Mouse (Mus musculus): ENCODE measurements around the gene Olfr463. TPM values are rescaled to one million over a fixed set of nuclear protein-coding genes. Genes with fewer than 3 reads are reported as not detected.
"Not testable (repeated sequence)": the region's sequence is repeated elsewhere in the genome, so short reads cannot be mapped to it uniquely, and the experiment has no call there.

Olfr463 gene
- polyA plus RNA-seq, 1 experiment from 2014 or later = not detected

DNA sequence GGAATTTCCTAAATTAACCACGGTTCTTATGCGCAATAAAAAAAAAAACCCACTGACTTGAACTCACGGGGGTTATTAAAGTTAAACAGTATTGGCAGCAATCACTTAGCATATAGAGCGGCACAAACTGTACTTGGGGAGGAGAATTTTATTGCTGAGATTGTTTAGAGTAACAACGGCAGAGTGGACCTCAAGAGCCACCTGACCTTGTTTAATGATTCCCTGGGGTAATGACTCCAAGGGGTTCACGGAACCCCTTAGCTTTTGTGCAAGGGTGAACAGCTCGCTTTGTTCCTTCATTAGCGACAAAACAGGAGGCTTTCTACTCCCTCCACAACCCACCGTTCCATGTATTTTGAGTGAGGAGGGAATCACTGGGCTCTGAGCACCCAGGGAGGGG is 17.4 kb downstream of the Olfr463 start:
- no peak overlapping the region for H3K9ac ChIP-seq
- H3K4me2 ChIP-seq = no peak overlapping the region
- no peaks in the 10 kb centered on the region for H3K9me3 ChIP-seq
- H3K4me3 ChIP-seq = no peak overlapping the region
- WGBS = 78% methylated on average over 9 of the region's 9 CpGs
- no peaks in the 10 kb centered on the region for H3K36me3 ChIP-seq
- no peak overlapping the region for H3K27ac ChIP-seq (replicated peaks)
- ATAC-seq (ENCODE audit: extremely low read depth, insufficient number of reproducible peaks, low FRiP score, low TSS enrichment) = no peak
- peaks cover 31% of the 10 kb centered on the region for H3K27me3 ChIP-seq (replicated peaks)
- H3K4me1 ChIP-seq = no peaks in the 10 kb centered on the region

DNA sequence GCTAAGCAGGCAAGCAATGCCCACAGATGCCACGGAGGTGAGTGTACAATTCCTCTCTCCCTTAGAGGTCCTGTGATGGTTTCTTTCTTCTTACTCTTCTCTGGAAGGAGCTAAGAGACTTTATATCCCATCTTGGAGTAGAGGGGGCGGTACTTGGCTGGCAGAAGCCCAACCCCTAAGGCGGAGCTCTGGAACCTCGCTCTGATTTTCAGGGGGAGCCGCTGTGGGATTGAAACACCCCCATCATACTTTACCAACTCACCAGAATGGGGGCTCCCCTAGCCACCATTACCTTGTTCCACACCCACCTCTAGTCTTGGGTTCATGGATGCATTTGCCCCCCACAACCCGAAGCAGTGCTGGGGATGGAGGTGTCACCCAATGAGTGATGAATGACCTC is 21.8 kb downstream of the Olfr463 start, which contains the start of gene Epx:
TSS of gene Epx (minus strand) at position 101 of the 400 bp plus-strand sequence.
- Histone ChIP-seq H3K4me1 (0 out of 2 replicates have a peak, but pooled peaks cover 6% of the 10 kb centered on the region), H3K27ac (replicated peaks) (no peak within 1 kb of the TSS), H3K27me3 (replicated peaks) (peaks cover 43% of the 10 kb centered on the region), H3K9ac (no peak within 1 kb of the TSS), H3K4me3 (no peak within 1 kb of the TSS), H3K36me3 (no peaks in the 10 kb centered on the region), H3K9me3 (no peaks in the 10 kb centered on the region), H3K4me2 (no peak within 1 kb of the TSS)
- WGBS = 77% methylated on average over 6 of the region's 6 CpGs
- ATAC-seq (ENCODE audit: extremely low read depth, insufficient number of reproducible peaks, low FRiP score, low TSS enrichment) = no peak

GRCm38 (mm10) chr11:87871766-87872165 is 25.4 kb downstream of the Olfr463 start:
- WGBS = 32% methylated on average over 8 of the region's 8 CpGs
- H3K36me3 ChIP-seq = no peaks in the 10 kb centered on the region
- no peak overlapping the region for H3K4me3 ChIP-seq
- H3K27me3 ChIP-seq (replicated peaks) = peaks cover 37% of the 10 kb centered on the region
- 0 out of 2 replicates have a peak, but pooled peaks cover 6% of the 10 kb centered on the region for H3K4me1 ChIP-seq
- H3K9ac ChIP-seq = no peak overlapping the region
- H3K27ac ChIP-seq (replicated peaks) = no peak overlapping the region
- no peaks in the 10 kb centered on the region for H3K9me3 ChIP-seq
- no peak for ATAC-seq (ENCODE audit: extremely low read depth, insufficient number of reproducible peaks, low FRiP score, low TSS enrichment)
- H3K4me2 ChIP-seq = no peak overlapping the region

DNA sequence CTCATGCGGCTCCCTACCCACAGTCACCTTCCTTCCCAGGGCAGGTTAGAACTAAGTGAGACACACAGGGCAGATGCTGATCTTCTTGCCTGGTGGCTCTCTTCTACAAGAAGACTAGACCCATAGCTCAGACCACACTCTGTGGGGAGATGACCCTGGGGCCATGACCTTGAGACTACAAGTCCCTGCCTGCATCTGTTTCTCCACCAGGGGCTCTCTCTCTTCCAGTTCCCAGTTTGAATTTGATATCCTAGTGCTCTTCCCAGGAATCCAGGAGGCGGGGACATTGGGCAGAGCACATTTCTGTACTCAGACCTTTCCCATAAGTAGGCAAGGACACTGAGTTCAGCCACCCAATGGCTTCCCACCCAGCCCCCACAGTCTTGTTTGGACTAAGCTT is 27.1 kb downstream of the Olfr463 start:
- H3K4me3 ChIP-seq = no peak overlapping the region
- H3K9ac ChIP-seq = no peak overlapping the region
- ATAC-seq (ENCODE audit: extremely low read depth, insufficient number of reproducible peaks, low FRiP score, low TSS enrichment) = no peak
- 66% methylated on average over 2 of the region's 2 CpGs for WGBS
- H3K27ac ChIP-seq (replicated peaks) = no peak overlapping the region
- H3K4me2 ChIP-seq = no peak overlapping the region
- H3K9me3 ChIP-seq = no peaks in the 10 kb centered on the region
- H3K27me3 ChIP-seq (replicated peaks) = peaks cover 23% of the 10 kb centered on the region; the same call in 1 of the 2 replicates
- H3K4me1 ChIP-seq = peaks cover 6% of the 10 kb centered on the region; the same call in 1 of the 2 replicates
- no peaks in the 10 kb centered on the region for H3K36me3 ChIP-seq

GRCm38 (mm10) chr11:87866891-87867290 is 30.3 kb downstream of the Olfr463 start:
- not testable (repeated sequence) for H3K4me3 ChIP-seq; H3K4me2 ChIP-seq; H3K9me3 ChIP-seq; H3K27ac ChIP-seq (replicated peaks); H3K9ac ChIP-seq; ATAC-seq (ENCODE audit: extremely low read depth, insufficient number of reproducible peaks, low FRiP score, low TSS enrichment); H3K27me3 ChIP-seq (replicated peaks); H3K4me1 ChIP-seq
- H3K36me3 ChIP-seq = peaks cover 14% of the 10 kb centered on the region
- 74% methylated on average over 1 of the region's 2 CpGs for WGBS

- H3K9me3 ChIP-seq = no peaks in the 10 kb centered on the region
- H3K27ac ChIP-seq (replicated peaks) = no peak overlapping the region
- H3K36me3 ChIP-seq = peaks cover 40% of the 10 kb centered on the region
- no peak overlapping the region for H3K9ac ChIP-seq
- ATAC-seq (ENCODE audit: extremely low read depth, insufficient number of reproducible peaks, low FRiP score, low TSS enrichment) = no peak
- no peaks in the 10 kb centered on the region for H3K27me3 ChIP-seq (replicated peaks)
- 79% methylated on average over 13 of the region's 13 CpGs for WGBS
- H3K4me1 ChIP-seq = peaks cover 12% of the 10 kb centered on the region
- H3K4me2 ChIP-seq = no peak overlapping the region
- H3K4me3 ChIP-seq = no peak overlapping the region
These were observed 34.4 kb downstream of the Olfr463 start for GRCm38 (mm10) chr11:87862805-87863204.

GRCm38 (mm10) chr11:87860426-87860825 is 36.8 kb downstream of the Olfr463 start:
- H3K4me2 ChIP-seq = no peak overlapping the region
- peaks cover 12% of the 10 kb centered on the region for H3K4me1 ChIP-seq
- H3K36me3 ChIP-seq = peaks cover 58% of the 10 kb centered on the region
- no peaks in the 10 kb centered on the region for H3K9me3 ChIP-seq
- no peak for ATAC-seq (ENCODE audit: extremely low read depth, insufficient number of reproducible peaks, low FRiP score, low TSS enrichment)
- no peak overlapping the region for H3K4me3 ChIP-seq
- no peak overlapping the region for H3K27ac ChIP-seq (replicated peaks)
- 76% methylated on average over 9 of the region's 9 CpGs for WGBS
- H3K27me3 ChIP-seq (replicated peaks) = no peaks in the 10 kb centered on the region
- H3K9ac ChIP-seq = no peak overlapping the region; the same call in 1 of the 2 replicates

- Histone ChIP-seq H3K4me1 (peaks cover 12% of the 10 kb centered on the region), H3K9me3 (no peaks in the 10 kb centered on the region), H3K9ac (no peak overlapping the region), H3K4me2 (no peak overlapping the region), H3K4me3 (no peak overlapping the region), H3K27me3 (replicated peaks) (no peaks in the 10 kb centered on the region), H3K36me3 (peaks cover 58% of the 10 kb centered on the region), H3K27ac (replicated peaks) (no peak overlapping the region)
- WGBS = 51% methylated on average over 11 of the region's 11 CpGs
- ATAC-seq (ENCODE audit: extremely low read depth, insufficient number of reproducible peaks, low FRiP score, low TSS enrichment) = no peak
These were observed 37.9 kb downstream of the Olfr463 start for GRCm38 (mm10) chr11:87859273-87859672.

DNA sequence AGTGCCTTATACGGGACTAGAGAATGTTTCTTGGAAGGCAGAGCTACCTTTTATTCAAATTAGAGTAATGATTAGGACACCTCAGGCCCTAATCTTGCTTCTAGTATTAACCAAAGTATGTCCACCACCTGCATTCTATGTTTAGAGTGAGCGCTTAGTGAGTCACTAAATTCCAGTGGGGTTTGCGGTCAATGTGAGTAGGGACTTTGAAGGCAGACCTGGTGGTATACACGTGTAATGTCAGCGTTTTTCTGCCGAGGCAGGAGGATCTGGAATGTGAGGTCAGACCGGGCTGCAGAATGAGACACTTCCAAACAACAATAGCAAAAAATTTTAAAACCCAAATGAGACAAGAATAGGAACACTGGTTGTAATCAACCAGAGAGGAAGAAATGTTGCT is 42.6 kb downstream of the Olfr463 start:
- no peaks in the 10 kb centered on the region for H3K27me3 ChIP-seq (replicated peaks)
- peaks cover 10% of the 10 kb centered on the region for H3K4me1 ChIP-seq
- 81% methylated on average over 7 of the region's 7 CpGs for WGBS
- H3K27ac ChIP-seq (replicated peaks) = no peak overlapping the region
- no peak overlapping the region for H3K9ac ChIP-seq
- no peak for ATAC-seq (ENCODE audit: extremely low read depth, insufficient number of reproducible peaks, low FRiP score, low TSS enrichment)
- H3K36me3 ChIP-seq = peaks cover 27% of the 10 kb centered on the region
- no peaks in the 10 kb centered on the region for H3K9me3 ChIP-seq
- H3K4me3 ChIP-seq = no peak overlapping the region
- no peak overlapping the region for H3K4me2 ChIP-seq

DNA sequence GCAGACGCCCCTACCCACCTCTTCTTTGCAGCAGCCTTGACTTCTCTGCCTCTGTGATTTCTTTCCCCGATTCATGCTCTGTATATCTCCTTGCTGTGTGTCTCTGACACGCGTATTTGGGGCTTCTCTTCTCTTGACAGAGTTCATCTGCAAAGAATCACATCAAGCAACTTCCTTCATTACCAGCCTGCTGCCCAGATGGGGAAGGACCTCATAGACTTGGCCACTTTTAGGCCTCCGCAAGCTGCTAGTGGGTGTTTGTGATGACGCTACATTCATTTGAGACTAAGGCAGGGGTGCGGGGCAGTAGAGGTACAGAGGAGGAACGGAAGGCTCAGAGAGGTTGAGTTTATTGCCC is 43.6 kb downstream of the Olfr463 start:
- Histone ChIP-seq H3K27ac (replicated peaks) (peak overlapping the region; percentile 6; the same call in 1 of the 2 replicates), H3K9ac (peak overlapping the region; percentile 72), H3K9me3 (no peaks in the 10 kb centered on the region), H3K4me1 (peaks cover 10% of the 10 kb centered on the region), H3K36me3 (peaks cover 25% of the 10 kb centered on the region), H3K27me3 (replicated peaks) (no peaks in the 10 kb centered on the region), H3K4me2 (peak overlapping the region; percentile 79), H3K4me3 (peak overlapping the region; percentile 60)
- no peak for ATAC-seq (ENCODE audit: extremely low read depth, insufficient number of reproducible peaks, low FRiP score, low TSS enrichment)
- WGBS = 42% methylated on average over 8 of the region's 8 CpGs

GRCm38 (mm10) chr11:87852690-87853596 is 44.2 kb downstream of the Olfr463 start, which contains the start of gene Mks1:
Gene Mks1 (plus strand): TSS chr11:87853215.
- ATAC-seq (ENCODE audit: extremely low read depth, insufficient number of reproducible peaks, low FRiP score, low TSS enrichment) = peak; percentile 75; the same call in 1 of the 2 replicates
- Histone ChIP-seq H3K27me3 (replicated peaks) (no peaks in the 10 kb centered on the region), H3K4me1 (peaks cover 10% of the 10 kb centered on the region), H3K27ac (replicated peaks) (peak within 1 kb of the TSS; percentile 6; the same call in 1 of the 2 replicates), H3K9me3 (no peaks in the 10 kb centered on the region), H3K4me3 (peak within 1 kb of the TSS; percentile 60), H3K36me3 (peaks cover 19% of the 10 kb centered on the region), H3K4me2 (peak within 1 kb of the TSS; percentile 79), H3K9ac (peak within 1 kb of the TSS; percentile 72)
- WGBS = 5% methylated on average over 40 of the region's 40 CpGs
